In the genomic region with DNA sequence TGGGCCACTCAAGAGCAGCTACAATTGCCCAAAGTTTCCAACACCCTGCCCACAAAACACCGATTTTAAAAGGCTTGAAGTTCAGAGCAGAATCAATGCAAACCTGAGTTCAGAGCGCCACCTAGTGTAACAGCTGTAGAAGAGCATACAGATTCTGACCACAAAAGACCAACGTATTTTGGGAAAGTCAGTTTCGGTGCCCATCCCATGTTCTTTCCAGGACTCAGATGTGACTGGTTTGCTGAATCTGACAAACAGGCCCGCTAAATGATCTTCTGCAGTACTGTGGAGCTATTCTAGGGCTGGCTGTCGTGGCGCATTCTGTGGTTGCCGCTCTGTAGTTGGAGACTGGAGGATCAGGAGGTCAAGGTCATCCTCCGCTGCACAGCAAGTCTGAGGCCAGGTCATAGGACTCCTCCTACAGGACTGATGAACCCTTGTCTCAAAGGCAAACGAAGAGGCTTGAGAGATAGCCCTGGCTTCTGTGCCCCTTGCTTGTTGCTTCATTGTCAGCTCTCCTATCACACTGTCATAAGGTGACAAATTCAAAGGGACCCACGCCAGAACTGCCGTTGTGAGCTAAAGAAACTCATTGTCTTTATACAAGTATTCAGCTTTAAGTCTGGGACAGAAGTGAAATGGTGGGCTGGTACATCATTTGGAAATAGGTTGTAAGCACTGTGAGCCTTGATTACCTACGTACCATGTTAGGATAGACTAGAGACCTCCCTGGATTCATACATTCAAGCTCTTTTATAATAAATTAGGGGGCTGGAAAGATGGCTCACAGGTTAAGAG, we compare ENCODE assay signal across 8 mouse cellular contexts. TPM values are rescaled to one million over a fixed set of nuclear protein-coding genes. Genes with fewer than 3 reads are reported as not detected.
DNase-seq lines count a peak whose midpoint lies in the region; ATAC-seq and TF ChIP-seq lines count a peak whose summit lies in the region.

No protein-coding gene starts in this region.

- no peak for ATAC-seq in heart, embryonic 13.5 days (ENCODE audit: extremely low read depth, insufficient number of reproducible peaks, low FRiP score, low TSS enrichment)
- ATAC-seq in kidney, embryonic 16.5 days (ENCODE audit: low FRiP score, low TSS enrichment) = no peak

- TF ChIP-seq POLR2A in cortical plate, adult 2 months (IDR thresholded peaks at IDR 0.05; ENCODE audit: extremely low read depth, insufficient read depth, low read length) = no peak

- peak overlapping the region; percentile 60 for H3K4me2 ChIP-seq in heart, embryonic 13.5 days
- peak overlapping the region; percentile 56 for H3K4me2 ChIP-seq in kidney, embryonic 16.5 days (replicated peaks; ENCODE audit: low read depth, low read length)

- H3K9ac ChIP-seq in heart, embryonic 13.5 days = peak overlapping the region; percentile 78
- peak overlapping the region; percentile 68 for H3K9ac ChIP-seq in kidney, embryonic 16.5 days (replicated peaks; ENCODE audit: low read length)

- no peak overlapping the region for H3K4me3 ChIP-seq in cortical plate, adult 2 months (ENCODE audit: insufficient read depth, low read length)
- H3K4me3 ChIP-seq in heart, embryonic 13.5 days = peak overlapping the region; percentile 20
- H3K4me3 ChIP-seq in kidney, embryonic 16.5 days (ENCODE audit: low read length) = peak overlapping the region; percentile 23

- whole genome bisulfite sequencing in heart, embryonic 13.5 days = 20% methylated on average over 13 of the region's 13 CpGs
- WGBS in kidney, embryonic 16.5 days = 19% methylated on average over 13 of the region's 13 CpGs

- H3K36me3 ChIP-seq in heart, embryonic 13.5 days = peaks cover 4% of the 10 kb centered on the region
- peaks cover 2% of the 10 kb centered on the region; the same call in 1 of the 2 replicates for H3K36me3 ChIP-seq in kidney, embryonic 16.5 days (ENCODE audit: insufficient read depth, low read length)

- no peaks in the 10 kb centered on the region for H3K27me3 ChIP-seq in heart, embryonic 13.5 days (replicated peaks)
- no peaks in the 10 kb centered on the region for H3K27me3 ChIP-seq in kidney, embryonic 16.5 days (ENCODE audit: insufficient read depth, low read length)

- DNase-seq in B cell, adult 2 months = peak; percentile 74 to 77
- DNase-seq in ES-CJ7 (ENCODE audit: low read depth, low spot score) = peak; percentile 76
- DNase-seq in lung, postnatal 14 days = peak; percentile 73
- peak; percentile 39 for DNase-seq in right cerebral cortex, postnatal 25 days
- no peak for DNase-seq in frontal cortex, postnatal 25 days (ENCODE audit: low spot score in 2 of 2)

- peaks cover 4% of the 10 kb centered on the region; the same call in 1 of the 2 replicates for H3K4me1 ChIP-seq in cortical plate, adult 2 months (ENCODE audit: control insufficient read depth, insufficient read depth, low read length)
- H3K4me1 ChIP-seq in heart, embryonic 13.5 days = peaks cover 29% of the 10 kb centered on the region
- peaks cover 26% of the 10 kb centered on the region for H3K4me1 ChIP-seq in kidney, embryonic 16.5 days (ENCODE audit: insufficient read depth, low read length)

- no peaks in the 10 kb centered on the region for H3K9me3 ChIP-seq in heart, embryonic 13.5 days
- H3K9me3 ChIP-seq in kidney, embryonic 16.5 days (ENCODE audit: low read length) = no peaks in the 10 kb centered on the region

- peak; percentile 90 for TF ChIP-seq CTCF in cortical plate, adult 2 months (IDR thresholded peaks at IDR 0.05; ENCODE audit: extremely low read depth, insufficient read depth, low read length)

- H3K27ac ChIP-seq in cortical plate, adult 2 months (ENCODE audit: insufficient read depth, low read length) = no peak overlapping the region
- no peak overlapping the region for H3K27ac ChIP-seq in heart, embryonic 13.5 days (replicated peaks)
- no peak overlapping the region for H3K27ac ChIP-seq in kidney, embryonic 16.5 days (ENCODE audit: low read length)

RNA-seq across cellular contexts. Expression of a gene that starts 2.9 kb away (rescaled TPM):
- 75.2 and 76.5 TPM in 2 replicates for polyA plus RNA-seq in cortical plate, adult 2 months (2012; rRNA removed)
- polyA plus RNA-seq in heart, embryonic 13.5 days (2015; fragmentation: Nextera tagmentation; extraction: Ambion mirVana) = 46.9 and 48.1 TPM in 2 replicates
- polyA plus RNA-seq in kidney, embryonic 16.5 days (2015; fragmentation: Nextera tagmentation; extraction: Ambion mirVana) = 93.0 and 96.2 TPM in 2 replicates

RNA-seq across cellular contexts. Expression of a gene that starts 9.0 kb away (rescaled TPM):
- polyA plus RNA-seq in cortical plate, adult 2 months (2012; rRNA removed) = 237 and 248 TPM in 2 replicates
- 12.5 and 13.5 TPM in 2 replicates for polyA plus RNA-seq in heart, embryonic 13.5 days (2015; fragmentation: Nextera tagmentation; extraction: Ambion mirVana)
- polyA plus RNA-seq in kidney, embryonic 16.5 days (2015; fragmentation: Nextera tagmentation; extraction: Ambion mirVana) = 25.9 and 28.7 TPM in 2 replicates

RNA-seq across cellular contexts. Expression of a gene that starts 25.7 kb away (rescaled TPM):
- 2.1 and 2.4 TPM in 2 replicates for polyA plus RNA-seq in cortical plate, adult 2 months (2012; rRNA removed)
- 0.45 and 0.60 TPM in 2 replicates for polyA plus RNA-seq in heart, embryonic 13.5 days (2015; fragmentation: Nextera tagmentation; extraction: Ambion mirVana)
- 0.80 and 1.5 TPM in 2 replicates for polyA plus RNA-seq in kidney, embryonic 16.5 days (2015; fragmentation: Nextera tagmentation; extraction: Ambion mirVana)

RNA-seq across cellular contexts. Expression of a gene that starts 31.6 kb away (rescaled TPM):
- polyA plus RNA-seq in cortical plate, adult 2 months (2012; rRNA removed) = 145 and 149 TPM in 2 replicates
- polyA plus RNA-seq in heart, embryonic 13.5 days (2015; fragmentation: Nextera tagmentation; extraction: Ambion mirVana) = 89.2 and 89.7 TPM in 2 replicates
- 132 and 150 TPM in 2 replicates for polyA plus RNA-seq in kidney, embryonic 16.5 days (2015; fragmentation: Nextera tagmentation; extraction: Ambion mirVana)

RNA-seq across cellular contexts. Expression of a gene that starts 52.3 kb away (rescaled TPM):
- 40.9 and 46.2 TPM in 2 replicates for polyA plus RNA-seq in cortical plate, adult 2 months (2012; rRNA removed)
- 203 and 219 TPM in 2 replicates for polyA plus RNA-seq in heart, embryonic 13.5 days (2015; fragmentation: Nextera tagmentation; extraction: Ambion mirVana)
- polyA plus RNA-seq in kidney, embryonic 16.5 days (2015; fragmentation: Nextera tagmentation; extraction: Ambion mirVana) = 36.2 and 38.3 TPM in 2 replicates

Comparison
In these comparisons a context has a peak if more than half of its experiments do, and no peak if none do; other contexts are left out.
1. DNase-seq: peak in B cell, adult 2 months (2 of 2), ES-CJ7 (single experiment), lung, postnatal 14 days (single experiment) and right cerebral cortex, postnatal 25 days (single experiment); none in frontal cortex, postnatal 25 days (0 of 2).